Mouse (Mus musculus) liver, adult 2 months (tissue): ENCODE results near the gene Clint1.

Source experiments
- CTCF ChIP-seq: fragments of 200-500 bp; IDR thresholded peaks from 2 replicates; pipeline ENCODE4 v1.5.1; 2011; ENCODE audit warnings: low read depth, low read length, control low read depth
- POLR2A ChIP-seq: fragments of 200-500 bp; IDR thresholded peaks from 2 replicates; pipeline ENCODE4 v1.6.1; 2011; ENCODE audit warnings: low read length, control low read depth; ENCODE audit not compliant: insufficient read depth; ENCODE audit errors: extremely low read depth

DNA sequence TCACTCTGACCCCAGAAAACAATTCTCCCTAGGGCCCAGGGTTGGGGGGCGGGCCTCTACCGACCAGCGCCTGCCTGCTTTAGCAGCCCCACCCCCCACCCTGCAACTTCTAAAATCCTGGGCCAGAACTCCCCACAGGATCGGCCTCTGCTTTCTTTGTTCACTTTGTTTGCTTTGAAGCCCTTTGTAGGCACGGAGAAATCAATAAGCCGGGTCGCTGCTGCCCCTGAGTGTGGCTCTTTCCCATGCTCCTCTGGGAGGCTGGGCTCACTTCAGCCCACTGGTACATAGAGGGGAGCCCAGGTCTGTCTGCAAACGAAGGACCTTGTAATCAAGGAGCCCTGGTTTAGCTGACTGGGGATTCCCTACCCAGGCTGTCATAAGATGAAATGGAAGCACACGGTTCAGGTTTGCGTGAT is 69.6 kb downstream of the Clint1 start:
- TF ChIP-seq CTCF, result no peak
- no peak for TF ChIP-seq POLR2A
